Mouse (Mus musculus) heart, adult 2 months (tissue): Measurements from ENCODE around the gene Dnal1.

Experiments
- CTCF ChIP-seq: fragments of 200-600 bp; IDR thresholded peaks from 2 replicates; pipeline ENCODE4 v1.8.1; 2022; ENCODE audit warnings: antibody characterized with exemption, mild to moderate bottlenecking, moderate library complexity
- EP300 ChIP-seq: fragments of 200-500 bp; IDR thresholded peaks from 2 replicates; pipeline ENCODE4 v1.6.1; 2011; ENCODE audit warnings: low read depth, low read length, control low read depth; ENCODE audit not compliant: insufficient read depth

- no peak for TF ChIP-seq CTCF
- no peak for TF ChIP-seq EP300
Measured at GRCm38 (mm10) chr12:84129931-84130330, 15.8 kb downstream of the Dnal1 start.
